Mouse (Mus musculus) lung, embryonic 16.5 days (tissue): Measurements from ENCODE around the gene Sfrp4. TPM values are rescaled to one million over a fixed set of nuclear protein-coding genes. Genes with fewer than 3 reads are reported as not detected.
A peak's percentile ranks its signal among the peaks of the same experiment; 100 is the strongest.
"Not testable (repeated sequence)": the region's sequence is repeated elsewhere in the genome, so short reads cannot be mapped to it uniquely, and the experiment has no call there.

ENCODE experiments used
- ATAC-seq: fragments of 200-750 bp; cut with Nextera tagmentation; 2 replicates; pipeline ENCODE4 v1.8.0; 2017; ENCODE audit warnings: low read depth, mild to moderate bottlenecking, moderate library complexity
- H3K27ac ChIP-seq: fragments of 300-500 bp; sonication (generic); 2 replicates; pipeline ENCODE4 v1.5.1; 2014; ENCODE audit warnings: mild to moderate bottlenecking, control low read depth, low read length
- H3K27me3 ChIP-seq: fragments of 300-500 bp; sonication (generic); 2 replicates; pipeline ENCODE4 v1.6.1; 2014; ENCODE audit warnings: low read depth, low read length, mixed read lengths; ENCODE audit not compliant: control insufficient read depth, insufficient read depth
- H3K36me3 ChIP-seq: fragments of 300-500 bp; sonication (generic); 2 replicates; pipeline ENCODE4 v1.6.1; 2014; ENCODE audit warnings: low read length; ENCODE audit not compliant: control insufficient read depth, insufficient read depth
- H3K4me1 ChIP-seq: fragments of 300-500 bp; sonication (generic); replicated peaks from 2 replicates; pipeline ENCODE4 v1.6.1; 2014; ENCODE audit warnings: low read length, mixed read lengths; ENCODE audit not compliant: control insufficient read depth, insufficient read depth
- H3K4me2 ChIP-seq: fragments of 300-500 bp; sonication (generic); 2 replicates; pipeline ENCODE4 v1.6.1; 2014; ENCODE audit warnings: low read depth, low read length, control low read depth
- H3K4me3 ChIP-seq: fragments of 300-500 bp; sonication (generic); 2 replicates; pipeline ENCODE4 v1.5.1; 2014; ENCODE audit warnings: mild to moderate bottlenecking, low read length, control low read depth
- H3K9ac ChIP-seq: fragments of 300-500 bp; sonication (generic); 2 replicates; pipeline ENCODE4 v1.6.1; 2014; ENCODE audit warnings: low read length, control low read depth
- H3K9me3 ChIP-seq: fragments of 300-500 bp; sonication (generic); 2 replicates; pipeline ENCODE4 v1.6.1; 2016; ENCODE audit warnings: low read length; ENCODE audit not compliant: control insufficient read depth
- WGBS: fragments of 180-500 bp; shearing (Covaris S2); extraction: QIAGEN DNeasy Blood & Tissue Kit; methylation state at CpG from one replicate; pipeline ENCODE4 v1.1.7; 2014; 5-methylcytosine and 5-hydroxymethylcytosine counted together
- polyA plus RNA-seq: library from polyadenylated mRNA; unstranded; fragments of >200 nt; fragmentation: Nextera tagmentation; extraction: Ambion mirVana; gene quantifications from 2 replicates; pipeline ENCODE4 v1.2.1, GENCODE M21; 2015

The Sfrp4 gene
- 0.92 and 0.97 TPM in 2 replicates for polyA plus RNA-seq

GRCm38 (mm10) chr13:19622573-19623227 is at the start of gene Sfrp4:
Gene Sfrp4 (plus strand): TSS chr13:19623104.
- H3K27ac ChIP-seq, result no peak within 1 kb of the TSS
- peak; percentile 81 for ATAC-seq
- peaks cover 7% of the 10 kb centered on the region for H3K4me1 ChIP-seq
- peaks cover 8% of the 10 kb centered on the region for H3K27me3 ChIP-seq
- no peaks in the 10 kb centered on the region for H3K36me3 ChIP-seq
- no peaks in the 10 kb centered on the region for H3K9me3 ChIP-seq
- WGBS, result 4% methylated on average over 25 of the region's 25 CpGs
- H3K4me2 ChIP-seq, result peak within 1 kb of the TSS; percentile 94
- H3K4me3 ChIP-seq, result peak within 1 kb of the TSS; percentile 53
- H3K9ac ChIP-seq, result peak within 1 kb of the TSS; percentile 59

GRCm38 (mm10) chr13:19574723-19575122 is 48.2 kb upstream of the Sfrp4 start:
- not testable (repeated sequence) for H3K27ac ChIP-seq, H3K4me3 ChIP-seq, H3K27me3 ChIP-seq, H3K9ac ChIP-seq, H3K9me3 ChIP-seq, ATAC-seq, H3K4me1 ChIP-seq, H3K4me2 ChIP-seq, H3K36me3 ChIP-seq
- WGBS, result 85% methylated on average over 2 of the region's 2 CpGs

GRCm38 (mm10) chr13:19575947-19576346 is 47.0 kb upstream of the Sfrp4 start:
- Histone ChIP-seq H3K27me3 (no peaks in the 10 kb centered on the region), H3K36me3 (no peaks in the 10 kb centered on the region), H3K9ac (no peak overlapping the region), H3K27ac (no peak overlapping the region), H3K4me1 (no peaks in the 10 kb centered on the region), H3K4me2 (no peak overlapping the region), H3K4me3 (no peak overlapping the region), H3K9me3 (no peaks in the 10 kb centered on the region)
- 75% methylated on average over 3 of the region's 3 CpGs for WGBS
- ATAC-seq, result no peak

- no peak overlapping the region for H3K4me2 ChIP-seq
- no peaks in the 10 kb centered on the region for H3K9me3 ChIP-seq
- no peak overlapping the region for H3K27ac ChIP-seq
- H3K4me3 ChIP-seq, result no peak overlapping the region
- H3K27me3 ChIP-seq, result no peaks in the 10 kb centered on the region
- H3K4me1 ChIP-seq, result no peaks in the 10 kb centered on the region
- H3K9ac ChIP-seq, result no peak overlapping the region
- no peak for ATAC-seq
- 87% methylated on average over 3 of the region's 3 CpGs for WGBS
- H3K36me3 ChIP-seq, result no peaks in the 10 kb centered on the region
These were observed 31.7 kb upstream of the Sfrp4 start for GRCm38 (mm10) chr13:19590996-19591759.

- Histone ChIP-seq H3K9me3 (no peaks in the 10 kb centered on the region), H3K4me3 (no peak overlapping the region), H3K4me2 (no peak overlapping the region), H3K9ac (no peak overlapping the region), H3K27me3 (no peaks in the 10 kb centered on the region), H3K36me3 (no peaks in the 10 kb centered on the region), H3K27ac (no peak overlapping the region), H3K4me1 (no peaks in the 10 kb centered on the region)
- ATAC-seq, result no peak
- WGBS, result 72% methylated on average over 1 of the region's 1 CpGs
These were observed 27.8 kb upstream of the Sfrp4 start for GRCm38 (mm10) chr13:19595141-19595540.

GRCm38 (mm10) chr13:19599242-19599641 is 23.7 kb upstream of the Sfrp4 start:
- Histone ChIP-seq H3K9ac (no peak overlapping the region), H3K4me3 (no peak overlapping the region), H3K9me3 (no peaks in the 10 kb centered on the region), H3K27me3 (no peaks in the 10 kb centered on the region), H3K4me2 (no peak overlapping the region), H3K4me1 (no peaks in the 10 kb centered on the region), H3K36me3 (no peaks in the 10 kb centered on the region), H3K27ac (no peak overlapping the region)
- 64% methylated on average over 6 of the region's 6 CpGs for WGBS
- no peak for ATAC-seq

- H3K9me3 ChIP-seq, result no peaks in the 10 kb centered on the region
- WGBS, result 94% methylated on average over 1 of the region's 1 CpGs
- no peaks in the 10 kb centered on the region for H3K27me3 ChIP-seq
- H3K4me2 ChIP-seq, result no peak overlapping the region
- H3K27ac ChIP-seq, result no peak overlapping the region
- H3K4me3 ChIP-seq, result no peak overlapping the region
- no peak for ATAC-seq
- no peak overlapping the region for H3K9ac ChIP-seq
- H3K4me1 ChIP-seq, result no peaks in the 10 kb centered on the region
- H3K36me3 ChIP-seq, result no peaks in the 10 kb centered on the region
These were observed 20.4 kb upstream of the Sfrp4 start for GRCm38 (mm10) chr13:19602531-19602930.

- Histone ChIP-seq H3K36me3 (no peaks in the 10 kb centered on the region), H3K9me3 (no peaks in the 10 kb centered on the region), H3K27ac (no peak overlapping the region), H3K4me3 (no peak overlapping the region), H3K27me3 (no peaks in the 10 kb centered on the region), H3K4me1 (no peaks in the 10 kb centered on the region), H3K9ac (no peak overlapping the region), H3K4me2 (no peak overlapping the region)
- WGBS, result 63% methylated on average over 1 of the region's 1 CpGs
- peak; percentile 23; the same call in 1 of the 2 replicates for ATAC-seq
These were observed 19.2 kb upstream of the Sfrp4 start for GRCm38 (mm10) chr13:19603719-19604118.

GRCm38 (mm10) chr13:19604916-19605315 is 18.0 kb upstream of the Sfrp4 start:
- H3K9ac ChIP-seq, result no peak overlapping the region
- H3K36me3 ChIP-seq, result no peaks in the 10 kb centered on the region
- no peaks in the 10 kb centered on the region for H3K27me3 ChIP-seq
- H3K4me3 ChIP-seq, result no peak overlapping the region
- no peaks in the 10 kb centered on the region for H3K4me1 ChIP-seq
- H3K4me2 ChIP-seq, result no peak overlapping the region
- H3K9me3 ChIP-seq, result no peaks in the 10 kb centered on the region
- ATAC-seq, result no peak
- H3K27ac ChIP-seq, result no peak overlapping the region
